Mouse (Mus musculus): ENCODE data around the gene 9530002B09Rik. TPM values are rescaled to one million over a fixed set of nuclear protein-coding genes. Genes with fewer than 3 reads are reported as not detected.

9530002B09Rik gene
- not detected for polyA plus RNA-seq (2012; fragmentation: generic; extraction: Trizol)

DNA sequence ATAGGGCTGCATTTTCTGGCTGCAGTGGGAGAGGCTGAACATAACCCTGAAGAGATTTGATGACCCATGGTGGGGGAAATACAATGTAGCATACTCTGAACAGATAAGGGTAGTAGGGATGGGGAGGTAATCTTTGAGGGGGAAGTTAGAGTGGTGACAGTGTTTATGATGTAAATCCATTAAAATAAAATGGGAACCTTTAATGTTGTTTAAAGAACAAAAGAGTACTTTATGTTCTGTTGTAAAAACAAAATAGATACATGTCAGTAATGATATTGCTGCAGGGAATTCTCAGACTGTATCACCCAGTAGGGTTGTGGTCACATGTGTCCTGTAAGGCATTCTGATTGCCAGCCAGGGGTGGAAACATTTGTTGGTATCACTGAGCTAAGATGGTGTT, at the start of gene 9530002B09Rik:
Gene 9530002B09Rik (plus strand): TSS at position 301 of the 400 bp plus-strand sequence.
- H3K27me3 ChIP-seq (ENCODE audit: control insufficient read depth, insufficient read depth, insufficient read length), result no peaks in the 10 kb centered on the region
- no peak within 1 kb of the TSS for H3K4me3 ChIP-seq
- no peak within 1 kb of the TSS for H3ac ChIP-seq (ENCODE audit: control insufficient read depth, insufficient read length)
- H3K79me2 ChIP-seq (ENCODE audit: control insufficient read depth, insufficient read depth), result no peaks in the 10 kb centered on the region
- no peak within 1 kb of the TSS for H3K4me2 ChIP-seq (ENCODE audit: low read depth)
- no peaks in the 10 kb centered on the region for H3K36me3 ChIP-seq (ENCODE audit: control insufficient read depth, insufficient read depth)
- TF ChIP-seq USF1 (IDR thresholded peaks at IDR 0.05; ENCODE audit: low read depth) (no peak), SRF (IDR thresholded peaks at IDR 0.05; ENCODE audit: control insufficient read depth, insufficient read length, low read depth) (no peak), E2F4 (IDR thresholded peaks at IDR 0.05; ENCODE audit: insufficient read depth) (no peak), POLR2A (IDR thresholded peaks at IDR 0.05; ENCODE audit: insufficient read length, low read depth) (no peak), MYOD1 (IDR thresholded peaks at IDR 0.05; ENCODE audit: control insufficient read depth in 1 of 3, insufficient read length in 2 of 3, low read depth in 2 of 3) (no peak), REST (IDR thresholded peaks at IDR 0.05; ENCODE audit: insufficient read depth, insufficient read length) (no peak), TCF12 (IDR thresholded peaks at IDR 0.05; ENCODE audit: insufficient read depth, poor library complexity, severe bottlenecking) (no peak), POLR2AphosphoS2 (IDR thresholded peaks at IDR 0.05; ENCODE audit: insufficient read length, low read depth) (no peak), MAX (IDR thresholded peaks at IDR 0.05; ENCODE audit: low read depth) (no peak), CEBPB (IDR thresholded peaks at IDR 0.05; ENCODE audit: insufficient read depth, poor library complexity, severe bottlenecking) (no peak), MYOG (IDR thresholded peaks at IDR 0.05; ENCODE audit: control insufficient read depth in 1 of 3, insufficient read depth in 1 of 3, insufficient read length in 2 of 3, low read depth in 2 of 3) (no peak), TCF3 (IDR thresholded peaks at IDR 0.05; ENCODE audit: insufficient read length, low read depth) (no peak)

Other genes with a start within 250 kb of the 9530002B09Rik start
- 49.9 TPM for gene Ppt1, start 147.0 kb downstream of the 9530002B09Rik start, polyA plus RNA-seq (2012; fragmentation: generic; extraction: Trizol)
- gene Cap1, start 196.8 kb downstream of the 9530002B09Rik start, polyA plus RNA-seq (2012; fragmentation: generic; extraction: Trizol), result 167 TPM

All from myocyte (in vitro differentiated cells).